Mouse (Mus musculus) hindbrain, postnatal 0 days (tissue): Measurements from ENCODE around the gene Synrg. TPM values are rescaled to one million over a fixed set of nuclear protein-coding genes. Genes with fewer than 3 reads are reported as not detected.

Source experiments
- ATAC-seq: fragments of 200-750 bp; cut with Nextera tagmentation; 2 replicates; pipeline ENCODE4 v1.8.0; 2017; ENCODE audit warnings: mild to moderate bottlenecking, moderate TSS enrichment, moderate library complexity
- DNase-seq: peaks from one replicate; pipeline ENCODE4 v3.0.0-alpha.2; 2015; ENCODE audit warnings: low spot score
- H3K27ac ChIP-seq: fragments of 300-500 bp; sonication (generic); 2 replicates; pipeline ENCODE4 v1.5.1; 2014; ENCODE audit warnings: mild to moderate bottlenecking
- H3K27me3 ChIP-seq: fragments of 300-500 bp; sonication (generic); 2 replicates; pipeline ENCODE4 v1.6.1; 2014; ENCODE audit warnings: low read length, mixed read lengths; ENCODE audit not compliant: insufficient read depth
- H3K36me3 ChIP-seq: fragments of 300-500 bp; sonication (generic); 2 replicates; pipeline ENCODE4 v1.6.1; 2014; ENCODE audit warnings: low read length, mixed read lengths; ENCODE audit not compliant: insufficient read depth
- H3K4me1 ChIP-seq: fragments of 300-500 bp; sonication (generic); 2 replicates; pipeline ENCODE4 v1.6.1; 2014; ENCODE audit warnings: antibody characterized with exemption, low read length, mixed read lengths; ENCODE audit not compliant: insufficient read depth
- H3K4me2 ChIP-seq: fragments of 300-500 bp; sonication (generic); 2 replicates; pipeline ENCODE4 v1.6.1; 2014; ENCODE audit warnings: low read depth, mild to moderate bottlenecking, low read length, moderate library complexity, mixed read lengths
- H3K4me3 ChIP-seq: fragments of 300-500 bp; sonication (generic); 2 replicates; pipeline ENCODE4 v1.5.1; 2014; ENCODE audit warnings: low read length
- H3K9ac ChIP-seq: fragments of 300-500 bp; sonication (generic); replicated peaks from 2 replicates; pipeline ENCODE4 v1.6.1; 2014; ENCODE audit warnings: mild to moderate bottlenecking, low read length, moderate library complexity, mixed read lengths
- H3K9me3 ChIP-seq: fragments of 300-500 bp; sonication (generic); 2 replicates; pipeline ENCODE4 v1.6.1; 2016; ENCODE audit warnings: low read length, mixed read lengths
- CTCF ChIP-seq: IDR thresholded peaks from 2 replicates; pipeline ENCODE4 v1.5.1; 2016; ENCODE audit warnings: antibody characterized with exemption, control low read depth, low read depth
- WGBS: fragments of 180-500 bp; shearing (Covaris S2); extraction: QIAGEN DNeasy Blood & Tissue Kit; methylation state at CpG from one replicate; pipeline ENCODE4 v1.1.7; 2014; 5-methylcytosine and 5-hydroxymethylcytosine counted together
- polyA plus RNA-seq: library from polyadenylated mRNA; unstranded; fragments of >200 nt; fragmentation: Nextera tagmentation; extraction: Ambion mirVana; gene quantifications from 2 replicates; pipeline ENCODE4 v1.2.1, GENCODE M21; 2015
- total RNA-seq: library from RNA; depleted of rRNA; stranded (reverse); fragments of >200 nt; gene quantifications from 2 replicates; pipeline ENCODE4 v1.2.3, GENCODE M21; 2014

Synrg gene
- total and polyA plus RNA-seq, 2 experiments from 2014 or later = 15.0 to 29.2 TPM

GRCm38 (mm10) chr11:83935986-83936665 is 28.1 kb upstream of the Synrg start:
- Histone ChIP-seq H3K9ac (no peak overlapping the region), H3K4me2 (no peak overlapping the region), H3K9me3 (no peaks in the 10 kb centered on the region), H3K36me3 (no peaks in the 10 kb centered on the region), H3K27me3 (no peaks in the 10 kb centered on the region), H3K4me1 (no peaks in the 10 kb centered on the region), H3K4me3 (no peak overlapping the region), H3K27ac (no peak overlapping the region)
- peak; percentile 88 for DNase-seq
- WGBS = 24% methylated on average over 7 of the region's 7 CpGs
- ATAC-seq = 0 out of 2 replicates have a peak, but pooled peaks have one; percentile 29
- peak; percentile 96 for TF ChIP-seq CTCF

- ATAC-seq (no peak), DNase-seq (no peak)
- 0 out of 2 replicates have a peak, but pooled peaks cover 4% of the 10 kb centered on the region for H3K4me1 ChIP-seq
- TF ChIP-seq CTCF = no peak
- no peak overlapping the region for H3K9ac ChIP-seq
- no peak overlapping the region for H3K27ac ChIP-seq
- H3K9me3 ChIP-seq = no peaks in the 10 kb centered on the region
- 81% methylated on average over 8 of the region's 8 CpGs for WGBS
- H3K4me3 ChIP-seq = no peak overlapping the region
- H3K4me2 ChIP-seq = no peak overlapping the region
- no peaks in the 10 kb centered on the region; the same call in 1 of the 2 replicates for H3K36me3 ChIP-seq
- no peaks in the 10 kb centered on the region for H3K27me3 ChIP-seq
Measured at GRCm38 (mm10) chr11:83938556-83938955, 25.7 kb upstream of the Synrg start.

DNA sequence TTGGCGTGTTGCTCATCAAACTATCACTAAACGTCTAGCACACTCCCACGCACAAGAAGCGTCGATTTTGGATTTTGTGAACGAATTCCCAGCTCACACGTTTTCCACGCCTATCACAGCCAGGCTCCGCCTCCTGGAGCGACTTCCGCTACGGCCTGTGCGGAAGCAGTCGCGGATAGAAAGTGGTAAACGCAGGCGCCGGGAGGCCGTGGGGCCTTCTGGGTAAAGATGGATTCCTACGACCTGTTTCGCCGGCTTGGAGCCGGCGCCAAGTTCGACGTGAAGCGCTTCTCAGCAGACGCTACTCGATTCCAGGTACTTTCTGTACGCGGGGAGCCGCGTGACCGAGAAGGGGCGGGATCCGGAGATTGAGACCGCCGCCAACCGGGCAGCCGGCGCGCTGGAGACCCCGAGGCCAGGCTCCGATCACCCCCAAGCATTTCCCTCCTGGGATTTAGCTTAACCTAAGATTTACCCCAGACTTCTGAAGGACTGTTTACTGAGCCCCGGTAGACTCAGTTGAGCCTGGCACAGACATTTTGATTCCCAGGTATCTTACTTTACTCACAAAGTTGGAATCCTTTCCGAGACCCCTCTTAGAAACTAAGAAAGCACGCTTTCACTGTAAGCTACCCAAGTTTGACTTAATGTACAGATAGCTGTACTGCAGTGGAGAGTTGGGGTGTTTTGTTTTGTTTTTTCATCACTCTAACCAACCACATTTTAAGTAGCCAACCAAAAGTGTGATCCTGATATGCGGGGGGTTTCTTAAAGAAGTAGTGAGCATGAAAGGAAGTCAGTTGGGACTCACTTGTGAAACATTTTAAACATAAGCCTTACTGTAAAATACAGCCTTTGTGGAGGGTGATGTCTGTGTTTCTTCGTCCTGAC is 22.0 kb upstream of the Synrg start, which contains the start of gene Ddx52:
Ddx52 (plus strand) TSS at position 113 of the 891 bp plus-strand sequence.
- H3K27me3 ChIP-seq = no peaks in the 10 kb centered on the region
- H3K4me2 ChIP-seq = peak within 1 kb of the TSS; percentile 74
- 0 out of 2 replicates have a peak, but pooled peaks cover 4% of the 10 kb centered on the region for H3K4me1 ChIP-seq
- H3K9me3 ChIP-seq = no peaks in the 10 kb centered on the region
- H3K27ac ChIP-seq = peak within 1 kb of the TSS; percentile 74
- peaks cover 15% of the 10 kb centered on the region for H3K36me3 ChIP-seq
- ATAC-seq = peak; percentile 96
- DNase-seq = peak; percentile 95
- peak within 1 kb of the TSS; percentile 92 for H3K4me3 ChIP-seq
- no peak for TF ChIP-seq CTCF
- 2% methylated on average over 49 of the region's 49 CpGs for WGBS
- peak within 1 kb of the TSS; percentile 77 for H3K9ac ChIP-seq

DNA sequence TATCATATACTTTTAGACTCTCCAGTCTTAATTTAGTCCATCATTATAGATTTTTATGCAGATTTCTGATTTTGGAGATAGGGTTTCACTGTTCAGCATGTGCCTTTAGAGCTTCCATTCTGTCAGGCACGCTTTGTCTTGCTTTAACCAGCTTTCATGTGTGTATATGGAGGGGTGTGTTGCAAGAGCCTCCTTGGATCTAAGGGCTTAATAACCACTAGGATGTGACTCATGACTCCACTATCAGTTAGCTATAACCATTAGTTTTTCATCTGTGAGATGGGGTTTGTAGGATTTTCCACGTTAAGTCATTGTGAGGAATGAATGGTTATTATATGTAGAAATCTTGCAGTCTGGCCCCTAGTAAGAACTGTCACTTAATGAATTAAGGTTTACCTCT is 7.4 kb upstream of the Synrg start:
- no peak overlapping the region for H3K4me3 ChIP-seq
- no peak for ATAC-seq
- WGBS = 95% methylated on average over 2 of the region's 2 CpGs

GRCm38 (mm10) chr11:83961983-83962382 is 2.2 kb upstream of the Synrg start:
- Histone ChIP-seq H3K9ac (no peak overlapping the region), H3K4me2 (no peak overlapping the region), H3K27ac (no peak overlapping the region), H3K4me3 (no peak overlapping the region), H3K36me3 (peaks cover 27% of the 10 kb centered on the region), H3K9me3 (no peaks in the 10 kb centered on the region), H3K27me3 (no peaks in the 10 kb centered on the region), H3K4me1 (peaks cover 9% of the 10 kb centered on the region)
- DNase-seq (no peak), ATAC-seq (no peak)
- 91% methylated on average over 3 of the region's 3 CpGs for WGBS
- no peak for TF ChIP-seq CTCF

More for the DNA sequence above, 7.4 kb upstream of the Synrg start:
- Histone ChIP-seq H3K4me2 (no peak overlapping the region), H3K36me3 (peaks cover 63% of the 10 kb centered on the region), H3K27ac (no peak overlapping the region), H3K27me3 (no peaks in the 10 kb centered on the region), H3K4me1 (no peaks in the 10 kb centered on the region), H3K9me3 (no peaks in the 10 kb centered on the region), H3K9ac (no peak overlapping the region)
- TF ChIP-seq CTCF = no peak
- no peak for DNase-seq

- no peak overlapping the region for H3K27ac ChIP-seq
- WGBS = 56% methylated on average over 8 of the region's 8 CpGs
- H3K27me3 ChIP-seq = no peaks in the 10 kb centered on the region
- H3K4me3 ChIP-seq = no peak overlapping the region
- no peaks in the 10 kb centered on the region for H3K9me3 ChIP-seq
- no peak overlapping the region for H3K9ac ChIP-seq
- H3K4me1 ChIP-seq = peaks cover 9% of the 10 kb centered on the region
- peaks cover 5% of the 10 kb centered on the region; the same call in 1 of the 2 replicates for H3K36me3 ChIP-seq
- DNase-seq = no peak
- no peak for ATAC-seq
- H3K4me2 ChIP-seq = no peak overlapping the region
- peak; percentile 32 for TF ChIP-seq CTCF
Measured at GRCm38 (mm10) chr11:83967436-83968204, 3.4 kb downstream of the Synrg start.
